Mouse (Mus musculus) E14TG2a.4 (cell line): ENCODE measurements at regions not wholly inside any gene's neighbourhood (a gene's known extent, or its start where the extent isn't known, plus 50 kb on each side); places are given as distances from the start of the nearest gene placed in this dataset.

Source experiments
- H3K27me3 ChIP-seq: 2 replicates; pipeline ENCODE4 v1.6.1; 2014; ENCODE audit warnings: low read length, control low read depth; ENCODE audit not compliant: insufficient read depth
- H3K36me3 ChIP-seq: 2 replicates; pipeline ENCODE4 v1.6.1; 2014; ENCODE audit warnings: low read length, control low read depth; ENCODE audit not compliant: insufficient read depth
- H3K4me1 ChIP-seq: replicated peaks from 2 replicates; pipeline ENCODE4 v1.6.1; 2014; ENCODE audit warnings: low read depth, low read length, control low read depth
- H3K4me3 ChIP-seq: replicated peaks from 2 replicates; pipeline ENCODE4 v1.5.1; 2014; ENCODE audit warnings: mild to moderate bottlenecking, low read length
- H3K9me3 ChIP-seq: 2 replicates; pipeline ENCODE4 v1.6.1; 2014; ENCODE audit warnings: low read length, control low read depth
- CTCF ChIP-seq: conservative IDR thresholded peaks from 2 replicates; pipeline ENCODE4 v1.5.1; 2014; ENCODE audit warnings: low read length
- NANOG ChIP-seq: IDR thresholded peaks from 2 replicates; pipeline ENCODE4 v1.6.1; 2014; ENCODE audit warnings: borderline replicate concordance, low read length, mixed read lengths
- POU5F1 ChIP-seq: IDR thresholded peaks from 2 replicates; pipeline ENCODE4 v1.6.1; 2014; ENCODE audit warnings: low read length, borderline replicate concordance

- H3K36me3 ChIP-seq = no peaks in the 10 kb centered on the region
- H3K27me3 ChIP-seq = no peaks in the 10 kb centered on the region
- no peaks in the 10 kb centered on the region for H3K4me1 ChIP-seq
- TF ChIP-seq POU5F1 = no peak
- no peak for TF ChIP-seq CTCF
- no peak for TF ChIP-seq NANOG
- H3K4me3 ChIP-seq = no peak overlapping the region
- no peaks in the 10 kb centered on the region; the same call in 1 of the 2 replicates for H3K9me3 ChIP-seq
Observed at GRCm38 (mm10) chr6:49655241-49655640, 167.3 kb upstream of the Npy start.

GRCm38 (mm10) chr6:49656359-49657280, 165.9 kb upstream of the Npy start:
- Histone ChIP-seq H3K36me3 (no peaks in the 10 kb centered on the region), H3K4me3 (no peak overlapping the region), H3K9me3 (no peaks in the 10 kb centered on the region; the same call in 1 of the 2 replicates), H3K27me3 (no peaks in the 10 kb centered on the region), H3K4me1 (no peaks in the 10 kb centered on the region)
- no peak for TF ChIP-seq POU5F1
- no peak for TF ChIP-seq NANOG
- TF ChIP-seq CTCF = no peak; the same call in 1 of the 2 replicates

DNA sequence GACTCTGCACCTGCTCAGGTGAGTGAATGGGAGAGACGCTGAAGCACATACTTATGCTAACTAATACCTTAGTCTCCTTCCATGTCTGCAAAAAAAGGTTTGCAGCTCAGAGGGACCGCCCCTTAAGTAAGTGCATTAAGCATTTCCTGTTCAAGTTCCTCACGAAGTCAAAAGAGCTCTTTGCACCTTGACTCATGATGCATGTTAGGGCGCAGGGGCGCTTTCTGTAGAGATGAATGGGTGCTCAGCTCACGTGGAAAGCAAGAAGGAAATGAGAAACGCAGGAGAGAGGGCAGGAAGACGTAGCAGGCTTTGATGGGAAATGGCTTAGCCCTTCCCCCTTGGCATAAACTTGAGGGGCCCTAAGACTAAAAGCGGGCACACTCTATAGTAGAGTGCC, 164.5 kb upstream of the Npy start:
- H3K27me3 ChIP-seq = no peaks in the 10 kb centered on the region
- TF ChIP-seq POU5F1 (no peak), CTCF (no peak), NANOG (no peak)
- no peaks in the 10 kb centered on the region; the same call in 1 of the 2 replicates for H3K9me3 ChIP-seq
- H3K36me3 ChIP-seq = no peaks in the 10 kb centered on the region
- H3K4me3 ChIP-seq = no peak overlapping the region
- H3K4me1 ChIP-seq = no peaks in the 10 kb centered on the region

DNA sequence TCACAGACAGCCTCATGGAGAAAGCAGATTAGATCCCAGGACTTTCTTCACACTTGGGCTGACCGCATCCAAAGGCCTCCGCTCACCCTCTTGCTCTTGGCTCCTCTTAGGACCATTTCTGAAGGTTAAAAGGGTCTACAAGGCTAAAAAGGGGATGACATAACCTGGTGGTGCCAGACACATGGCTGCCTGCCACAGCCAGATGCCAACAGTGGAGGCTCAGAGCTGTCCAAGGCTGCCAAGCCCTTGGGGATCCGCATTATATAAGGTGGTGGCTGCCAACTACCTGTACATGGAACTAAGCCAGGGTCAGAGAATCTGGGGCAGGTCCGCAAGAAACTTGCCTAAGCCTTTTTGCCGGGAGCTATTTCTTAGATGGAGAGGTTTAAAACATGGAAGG, 151.5 kb upstream of the Npy start:
- no peak for TF ChIP-seq CTCF
- TF ChIP-seq POU5F1 = no peak
- no peak for TF ChIP-seq NANOG
- Histone ChIP-seq H3K27me3 (no peaks in the 10 kb centered on the region), H3K9me3 (no peaks in the 10 kb centered on the region), H3K36me3 (no peaks in the 10 kb centered on the region), H3K4me3 (no peak overlapping the region), H3K4me1 (no peaks in the 10 kb centered on the region)

GRCm38 (mm10) chr6:49671912-49672311, 150.6 kb upstream of the Npy start:
- no peaks in the 10 kb centered on the region for H3K4me1 ChIP-seq
- no peaks in the 10 kb centered on the region for H3K27me3 ChIP-seq
- H3K36me3 ChIP-seq = no peaks in the 10 kb centered on the region
- TF ChIP-seq POU5F1 (no peak), CTCF (no peak), NANOG (no peak)
- no peak overlapping the region for H3K4me3 ChIP-seq
- H3K9me3 ChIP-seq = no peaks in the 10 kb centered on the region

DNA sequence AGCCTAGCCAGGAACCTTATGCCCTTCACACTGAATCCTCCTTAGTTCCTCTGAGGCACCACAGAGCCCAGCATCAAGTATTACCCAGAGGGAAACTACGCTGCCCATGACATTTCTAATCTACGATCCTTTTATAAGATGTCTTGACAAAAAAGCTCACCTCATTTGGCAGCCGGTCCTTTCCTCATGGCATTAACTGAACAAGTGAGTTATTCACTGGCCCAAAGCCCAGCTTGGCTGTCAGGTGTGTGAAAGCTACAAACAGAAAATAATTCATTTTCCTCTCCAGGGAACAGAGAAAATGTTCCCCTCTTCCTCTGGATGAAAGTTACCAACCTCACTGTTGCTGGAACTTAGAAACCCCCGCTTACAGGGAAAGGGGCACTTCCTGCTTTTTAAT, 135.7 kb upstream of the Npy start:
- TF ChIP-seq NANOG (no peak), POU5F1 (no peak)
- no peaks in the 10 kb centered on the region for H3K4me1 ChIP-seq
- no peak overlapping the region for H3K4me3 ChIP-seq
- no peaks in the 10 kb centered on the region for H3K9me3 ChIP-seq
- no peaks in the 10 kb centered on the region for H3K36me3 ChIP-seq
- no peaks in the 10 kb centered on the region for H3K27me3 ChIP-seq

GRCm38 (mm10) chr6:49692032-49692539, 130.4 kb upstream of the Npy start:
- no peaks in the 10 kb centered on the region for H3K4me1 ChIP-seq
- H3K27me3 ChIP-seq = no peaks in the 10 kb centered on the region
- no peaks in the 10 kb centered on the region for H3K36me3 ChIP-seq
- H3K4me3 ChIP-seq = no peak overlapping the region
- no peaks in the 10 kb centered on the region for H3K9me3 ChIP-seq
- TF ChIP-seq POU5F1 (no peak), CTCF (no peak), NANOG (no peak)

- Histone ChIP-seq H3K4me3 (no peak overlapping the region), H3K9me3 (peaks cover 4% of the 10 kb centered on the region; the same call in 1 of the 2 replicates), H3K36me3 (no peaks in the 10 kb centered on the region), H3K4me1 (no peaks in the 10 kb centered on the region), H3K27me3 (no peaks in the 10 kb centered on the region)
- TF ChIP-seq NANOG = no peak
Observed at GRCm38 (mm10) chr6:49694851-49695250, 127.7 kb upstream of the Npy start.

DNA sequence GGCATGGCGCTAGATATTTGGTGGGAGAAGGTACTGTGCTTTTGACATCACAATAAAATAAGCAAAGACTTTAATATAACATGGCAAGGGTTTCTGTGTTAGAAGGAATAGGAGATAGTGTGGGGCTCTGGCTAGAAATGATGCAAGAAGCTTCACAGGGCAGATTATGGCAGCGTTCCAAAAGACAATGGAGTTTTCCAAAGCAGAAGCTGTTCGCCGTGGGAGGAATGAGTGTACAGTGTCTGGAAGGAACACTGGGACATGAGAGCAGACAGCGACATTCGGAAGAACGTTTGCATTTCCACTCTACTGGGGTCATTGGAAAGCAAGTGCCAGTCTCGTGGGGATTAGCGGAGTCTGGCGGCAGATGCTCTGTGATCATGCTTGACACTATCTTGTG, 125.5 kb upstream of the Npy start:
- Histone ChIP-seq H3K4me3 (no peak overlapping the region), H3K9me3 (peaks cover 4% of the 10 kb centered on the region; the same call in 1 of the 2 replicates)

More for the DNA sequence above, 125.5 kb upstream of the Npy start:
- no peaks in the 10 kb centered on the region for H3K4me1 ChIP-seq
- H3K27me3 ChIP-seq = no peaks in the 10 kb centered on the region
- TF ChIP-seq NANOG (no peak), CTCF (no peak)
- H3K36me3 ChIP-seq = no peaks in the 10 kb centered on the region
